Mouse (Mus musculus) heart, embryonic 16.5 days (tissue): ENCODE measurements around the gene Crabp2. TPM values are rescaled to one million over a fixed set of nuclear protein-coding genes. Genes with fewer than 3 reads are reported as not detected.

Source experiments
- ATAC-seq: fragments of 200-750 bp; cut with Nextera tagmentation; replicated peaks from 2 replicates; pipeline ENCODE4 v1.8.0; 2017; ENCODE audit warnings: moderate number of reproducible peaks; ENCODE audit not compliant: insufficient read depth, low FRiP score; ENCODE audit errors: extremely low read depth
- H3K27ac ChIP-seq: fragments of 300-500 bp; sonication (generic); 2 replicates; pipeline ENCODE4 v1.5.1; 2014; ENCODE audit warnings: mild to moderate bottlenecking, low read length, control low read depth, moderate library complexity
- H3K27me3 ChIP-seq: fragments of 300-500 bp; sonication (generic); 2 replicates; pipeline ENCODE4 v1.6.1; 2014; ENCODE audit warnings: low read length, mixed read lengths; ENCODE audit not compliant: control insufficient read depth, insufficient read depth
- H3K36me3 ChIP-seq: fragments of 300-500 bp; sonication (generic); 2 replicates; pipeline ENCODE4 v1.6.1; 2014; ENCODE audit not compliant: control insufficient read depth, insufficient read depth
- H3K4me1 ChIP-seq: fragments of 300-500 bp; sonication (generic); 2 replicates; pipeline ENCODE4 v1.6.1; 2014; ENCODE audit warnings: low read length, mixed read lengths; ENCODE audit not compliant: control insufficient read depth, insufficient read depth
- H3K4me2 ChIP-seq: fragments of 300-500 bp; sonication (generic); 2 replicates; pipeline ENCODE4 v1.6.1; 2014; ENCODE audit warnings: low read depth, mild to moderate bottlenecking, control low read depth, low read length
- H3K4me3 ChIP-seq: fragments of 300-500 bp; sonication (generic); 2 replicates; pipeline ENCODE4 v1.5.1; 2014; ENCODE audit warnings: mild to moderate bottlenecking, control low read depth, low read length
- H3K9ac ChIP-seq: fragments of 300-500 bp; sonication (generic); 2 replicates; pipeline ENCODE4 v1.6.1; 2014; ENCODE audit warnings: low read length, control low read depth
- H3K9me3 ChIP-seq: fragments of 300-500 bp; sonication (generic); replicated peaks from 2 replicates; pipeline ENCODE4 v1.6.1; 2016; ENCODE audit warnings: low read length; ENCODE audit not compliant: control insufficient read depth
- WGBS: fragments of 180-500 bp; shearing (Covaris S2); extraction: QIAGEN DNeasy Blood & Tissue Kit; methylation state at CpG from one replicate; pipeline ENCODE4 v1.1.7; 2014; 5-methylcytosine and 5-hydroxymethylcytosine counted together
- polyA plus RNA-seq: library from polyadenylated mRNA; unstranded; fragments of >200 nt; fragmentation: Nextera tagmentation; extraction: Ambion mirVana; gene quantifications from 2 replicates; pipeline ENCODE4 v1.2.1, GENCODE M21; 2015

Gene Crabp2
- polyA plus RNA-seq, 1 experiment from 2014 or later: 10.1 TPM

DNA sequence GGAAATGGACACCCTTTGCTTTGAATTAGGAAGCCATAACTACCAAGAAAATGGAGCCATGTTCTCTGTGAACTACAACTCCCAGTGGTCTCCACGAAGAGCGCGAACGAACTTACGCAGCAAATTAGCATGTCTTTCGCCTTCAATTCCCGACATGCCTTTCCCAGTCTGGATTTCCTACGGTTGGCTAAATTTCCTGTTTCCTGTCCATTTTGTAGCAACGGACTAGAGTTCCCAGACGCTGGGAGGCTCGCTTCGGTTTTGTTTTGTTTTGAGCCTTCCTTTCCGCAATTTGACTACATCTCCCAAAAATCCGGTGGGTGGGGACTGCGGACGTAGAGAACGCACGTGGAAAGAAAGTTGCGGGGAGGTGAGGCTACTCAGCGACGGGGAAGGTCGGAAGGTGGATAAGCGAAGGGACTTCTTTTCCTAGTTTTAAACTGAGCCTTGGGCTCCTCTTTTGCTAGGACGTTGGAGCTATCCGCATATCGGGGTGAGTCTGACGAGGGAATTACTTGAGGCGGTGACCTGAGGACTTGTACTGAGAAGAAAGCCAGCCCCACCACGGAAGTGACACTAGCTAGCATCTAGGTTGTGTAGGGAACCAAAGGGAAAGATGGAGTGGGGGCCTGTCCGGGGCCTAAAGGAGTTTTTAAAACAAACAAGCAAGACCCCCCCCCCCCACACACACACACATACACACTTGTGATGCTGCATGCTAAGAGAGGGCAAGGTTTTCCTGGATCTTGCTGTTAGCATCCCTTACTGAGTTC lies 28.9 kb upstream of the Crabp2 start, which contains the start of gene Mrpl24:
Gene Mrpl24 (plus strand): TSS at position 171 of the 773 bp plus-strand sequence.
- ATAC-seq: peak; percentile 86
- Histone ChIP-seq H3K4me2 (peak within 1 kb of the TSS; percentile 84), H3K4me1 (peaks cover 4% of the 10 kb centered on the region), H3K27ac (peak within 1 kb of the TSS; percentile 84), H3K36me3 (peaks cover 42% of the 10 kb centered on the region), H3K9ac (peak within 1 kb of the TSS; percentile 76), H3K4me3 (peak within 1 kb of the TSS; percentile 73), H3K27me3 (no peaks in the 10 kb centered on the region), H3K9me3 (no peaks in the 10 kb centered on the region)
- WGBS: under 1% methylated on average over 30 of the region's 30 CpGs

DNA sequence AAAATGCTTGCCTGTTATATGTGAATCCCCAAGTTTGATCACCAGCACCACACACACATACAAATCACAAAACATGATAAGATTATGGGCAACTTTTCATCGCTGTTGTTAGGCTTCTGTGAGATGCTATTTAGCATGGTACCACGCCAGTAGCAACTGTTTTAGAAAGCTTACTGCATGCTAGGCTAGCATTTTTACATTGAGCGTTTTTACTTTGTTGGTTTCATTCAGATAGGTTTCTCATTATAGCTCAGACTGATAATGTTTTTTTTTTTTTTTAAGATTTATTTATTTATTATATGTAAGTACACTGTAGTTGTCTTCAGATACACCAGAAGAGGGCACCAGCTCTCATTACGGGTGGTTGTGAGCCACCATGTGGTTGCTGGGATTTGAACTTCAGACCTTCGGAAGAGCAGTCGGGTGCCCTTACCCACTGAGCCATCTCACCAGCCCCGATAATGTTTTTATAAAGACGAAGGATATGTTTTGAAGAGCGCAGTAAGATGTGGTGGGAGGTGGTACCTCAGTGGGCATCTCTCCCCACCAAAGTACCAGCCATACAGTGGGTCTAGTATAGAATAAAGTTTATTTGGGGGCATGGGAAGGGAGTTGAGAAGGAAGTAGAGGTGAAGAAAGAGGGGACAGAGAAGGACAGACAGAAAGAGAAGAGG lies 28.1 kb upstream of the Crabp2 start:
- no peaks in the 10 kb centered on the region for H3K27me3 ChIP-seq
- peaks cover 42% of the 10 kb centered on the region for H3K36me3 ChIP-seq
- 61% methylated on average over 9 of the region's 9 CpGs for WGBS
- peak overlapping the region; percentile 73 for H3K4me3 ChIP-seq
- H3K9me3 ChIP-seq: no peaks in the 10 kb centered on the region
- H3K4me2 ChIP-seq: peak overlapping the region; percentile 84
- no peak for ATAC-seq
- peak overlapping the region; percentile 76 for H3K9ac ChIP-seq
- peaks cover 4% of the 10 kb centered on the region for H3K4me1 ChIP-seq
- no peak overlapping the region for H3K27ac ChIP-seq

DNA sequence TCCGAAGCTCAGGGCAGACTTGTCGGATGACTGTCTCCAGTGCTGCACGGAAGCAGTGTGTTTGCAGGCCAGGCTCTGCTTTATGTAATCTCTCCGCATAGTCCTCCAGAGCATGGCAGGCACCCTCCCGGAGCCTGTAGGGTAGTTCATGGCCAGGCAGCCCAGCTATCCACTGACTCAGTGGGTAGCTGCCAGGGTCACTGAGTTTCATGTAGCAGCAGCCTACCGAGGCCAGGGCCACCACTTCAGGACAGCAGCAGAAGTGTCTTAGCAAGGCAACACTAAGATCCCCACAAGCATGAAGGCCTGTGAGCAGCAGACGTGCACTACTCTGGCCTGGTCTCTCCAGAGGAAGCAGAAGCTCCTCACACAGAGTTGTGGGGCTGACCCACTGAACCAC lies 23.5 kb upstream of the Crabp2 start:
- WGBS: 81% methylated on average over 7 of the region's 7 CpGs
- Histone ChIP-seq H3K4me3 (no peak overlapping the region), H3K9me3 (no peaks in the 10 kb centered on the region), H3K27me3 (no peaks in the 10 kb centered on the region), H3K4me2 (no peak overlapping the region), H3K36me3 (peaks cover 35% of the 10 kb centered on the region), H3K9ac (no peak overlapping the region), H3K4me1 (peaks cover 10% of the 10 kb centered on the region), H3K27ac (no peak overlapping the region)
- no peak for ATAC-seq

DNA sequence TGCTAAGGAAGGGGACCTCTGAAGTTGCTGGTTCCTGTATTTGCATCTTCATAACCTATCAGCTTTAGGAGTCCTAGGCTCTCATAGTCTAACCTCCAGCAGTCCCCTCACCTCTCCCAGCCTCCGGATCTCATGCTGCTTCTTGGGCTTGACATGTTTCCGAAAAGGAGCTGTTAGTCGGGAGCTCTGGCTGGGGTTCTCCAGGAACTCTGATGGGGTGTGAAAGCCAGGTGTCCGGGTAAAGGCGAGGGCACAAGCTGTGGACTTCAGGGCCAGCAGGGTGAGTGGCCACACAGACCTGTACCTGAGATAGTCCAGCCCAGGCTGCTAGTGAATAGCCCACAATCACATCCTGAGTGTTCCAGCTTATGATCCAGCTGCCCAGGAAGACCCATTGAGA lies 21.0 kb upstream of the Crabp2 start:
- H3K4me3 ChIP-seq: no peak overlapping the region
- 88% methylated on average over 5 of the region's 5 CpGs for WGBS
- H3K4me1 ChIP-seq: peaks cover 15% of the 10 kb centered on the region
- no peaks in the 10 kb centered on the region for H3K27me3 ChIP-seq
- no peak overlapping the region for H3K9ac ChIP-seq
- no peak for ATAC-seq
- H3K36me3 ChIP-seq: peaks cover 38% of the 10 kb centered on the region
- H3K27ac ChIP-seq: no peak overlapping the region
- no peaks in the 10 kb centered on the region for H3K9me3 ChIP-seq
- no peak overlapping the region for H3K4me2 ChIP-seq

DNA sequence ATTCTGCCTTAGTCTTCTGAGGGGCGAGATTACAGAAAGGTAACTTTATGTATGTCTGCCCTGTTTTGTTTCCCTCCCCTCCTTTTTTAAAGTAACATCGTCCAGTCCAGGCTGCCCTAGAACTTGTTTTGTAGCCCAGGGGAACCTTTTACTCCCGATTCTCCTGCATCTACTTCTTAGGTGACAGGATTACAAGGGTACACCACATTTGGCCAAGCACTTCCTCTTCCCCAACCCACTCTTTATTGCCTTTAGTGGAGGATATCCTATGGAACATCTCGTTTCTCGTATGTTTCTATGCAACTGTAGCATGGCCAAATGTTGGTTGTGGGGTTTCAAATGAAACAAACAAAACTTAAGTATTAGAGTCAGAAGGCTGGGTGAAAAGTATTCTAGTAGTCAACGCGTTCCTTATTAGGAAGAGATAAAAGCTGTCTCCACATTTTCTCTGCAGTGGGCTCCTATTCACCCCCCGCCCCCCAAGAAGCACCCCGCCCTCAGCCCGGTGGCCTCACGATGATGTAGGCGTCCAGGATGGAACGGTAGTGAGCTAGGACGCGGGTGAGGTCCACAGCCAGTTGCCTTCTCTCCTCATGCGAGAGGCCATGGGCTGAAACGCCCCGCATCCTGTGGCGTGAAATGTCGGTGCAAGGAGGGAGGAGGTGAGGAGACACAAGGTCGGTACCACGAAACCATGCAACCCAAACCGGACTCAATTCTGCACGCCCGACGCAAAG lies 19.0 kb upstream of the Crabp2 start:
- H3K9me3 ChIP-seq: no peaks in the 10 kb centered on the region
- peak overlapping the region; percentile 94 for H3K4me3 ChIP-seq
- H3K27ac ChIP-seq: peak overlapping the region; percentile 90
- peaks cover 15% of the 10 kb centered on the region for H3K4me1 ChIP-seq
- no peaks in the 10 kb centered on the region for H3K27me3 ChIP-seq
- peaks cover 26% of the 10 kb centered on the region for H3K36me3 ChIP-seq
- H3K9ac ChIP-seq: peak overlapping the region; percentile 96
- peak overlapping the region; percentile 89 for H3K4me2 ChIP-seq
- ATAC-seq: peak; percentile 23
- WGBS: 4% methylated on average over 26 of the region's 26 CpGs

DNA sequence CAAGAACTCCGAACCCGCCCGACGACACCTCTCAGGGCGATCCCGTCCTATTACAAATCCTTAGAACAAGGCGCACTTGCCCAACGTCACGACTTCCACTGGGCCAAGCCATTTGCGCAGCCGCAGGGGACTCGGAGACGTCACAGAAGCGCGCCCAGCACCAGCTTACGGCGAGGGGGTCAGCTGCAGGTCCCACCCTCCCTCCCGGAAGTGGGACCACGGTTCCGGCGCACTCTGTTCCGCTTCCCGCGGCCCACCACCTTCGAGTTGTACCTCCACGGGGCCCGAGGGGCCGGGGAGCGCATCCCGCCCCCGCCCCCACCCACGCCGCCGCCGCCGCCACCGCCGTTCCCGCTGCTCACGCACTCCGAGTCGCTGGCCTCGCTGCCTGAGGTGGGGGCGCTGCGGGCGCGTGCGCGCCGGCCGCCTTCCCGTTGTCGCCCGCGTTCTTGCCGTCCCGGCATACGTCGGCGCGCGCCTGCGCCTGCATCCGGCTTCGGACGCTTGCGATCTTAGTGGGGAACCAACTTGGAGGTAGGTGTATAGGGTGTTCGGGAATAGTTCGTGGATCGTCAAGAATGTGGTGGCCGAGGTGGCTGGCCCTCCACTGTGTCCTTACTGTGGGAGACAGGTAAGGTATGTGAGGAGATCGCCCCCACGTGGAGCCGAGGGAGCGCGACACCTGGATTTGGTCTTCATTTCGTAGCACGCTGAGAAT lies 18.2 kb upstream of the Crabp2 start, which contains the start of the genes Isg20l2 and Rrnad1:
Gene Isg20l2 (plus strand): TSS at position 237 of the 718 bp plus-strand sequence.
Gene Rrnad1 (minus strand): TSS at position 640 of the 718 bp plus-strand sequence.
- ATAC-seq: peak; percentile 98
- Histone ChIP-seq H3K4me2 (peak within 1 kb of the TSS; percentile 89), H3K27ac (peak within 1 kb of the TSS; percentile 90), H3K9me3 (no peaks in the 10 kb centered on the region), H3K27me3 (no peaks in the 10 kb centered on the region), H3K36me3 (peaks cover 22% of the 10 kb centered on the region), H3K4me3 (peak within 1 kb of the TSS; percentile 94), H3K9ac (peak within 1 kb of the TSS; percentile 96), H3K4me1 (peaks cover 15% of the 10 kb centered on the region)
- WGBS: under 1% methylated on average over 77 of the region's 78 CpGs

DNA sequence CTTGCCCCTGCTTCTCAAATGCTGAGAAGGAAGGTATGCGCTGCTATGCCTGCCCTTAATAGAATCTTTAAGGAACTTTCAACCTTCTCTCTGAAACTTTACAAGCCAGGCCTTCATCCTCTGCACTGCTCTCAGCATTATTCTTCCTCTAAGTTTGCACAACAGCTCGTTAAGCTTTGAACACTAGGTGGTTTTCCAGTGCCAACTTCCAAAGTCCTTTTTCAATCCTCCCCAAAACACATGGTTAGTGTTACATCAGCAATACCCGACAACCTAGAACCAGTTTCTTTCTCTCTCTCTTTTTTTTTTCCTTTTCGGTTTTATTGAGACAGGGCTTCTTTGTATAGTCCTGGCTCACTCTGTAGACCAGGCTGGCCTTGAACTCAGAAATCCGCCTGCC lies 14.4 kb upstream of the Crabp2 start:
- Histone ChIP-seq H3K4me1 (peaks cover 13% of the 10 kb centered on the region), H3K9ac (no peak overlapping the region), H3K4me2 (no peak overlapping the region), H3K27me3 (no peaks in the 10 kb centered on the region), H3K36me3 (peaks cover 33% of the 10 kb centered on the region), H3K4me3 (no peak overlapping the region), H3K27ac (no peak overlapping the region), H3K9me3 (no peaks in the 10 kb centered on the region)
- 88% methylated on average over 5 of the region's 5 CpGs for WGBS
- ATAC-seq: no peak

DNA sequence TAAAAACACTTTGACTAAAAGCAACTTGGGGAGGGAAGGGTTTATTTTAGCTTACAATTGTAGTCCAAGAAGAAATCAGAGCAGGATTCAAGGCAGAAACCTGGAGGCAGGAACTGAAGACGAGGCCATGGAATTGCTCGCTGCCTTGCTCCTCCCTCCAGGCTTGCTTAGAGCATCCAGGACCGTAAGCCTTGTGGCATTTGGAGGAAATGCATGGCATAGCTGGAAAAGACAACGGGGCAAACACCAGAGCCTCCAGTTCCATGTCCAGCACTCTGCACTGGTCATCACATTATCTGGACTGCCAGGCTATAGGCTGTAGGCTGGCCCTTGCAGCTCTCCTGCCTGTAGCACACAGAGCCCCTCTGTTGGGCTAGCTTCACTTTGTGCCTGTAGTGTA lies 14.0 kb upstream of the Crabp2 start:
- 55% methylated on average over 4 of the region's 4 CpGs for WGBS
- Histone ChIP-seq H3K4me1 (peaks cover 8% of the 10 kb centered on the region), H3K36me3 (peaks cover 36% of the 10 kb centered on the region), H3K9ac (no peak overlapping the region; the same call in 1 of the 2 replicates), H3K9me3 (no peaks in the 10 kb centered on the region), H3K27ac (no peak overlapping the region), H3K27me3 (no peaks in the 10 kb centered on the region), H3K4me3 (no peak overlapping the region), H3K4me2 (no peak overlapping the region)
- ATAC-seq: no peak
